Mouse (Mus musculus) fibroblast of lung, adult 2 months (primary cell): Measurements from ENCODE around the gene Vmn2r10.
"Not testable (repeated sequence)": the region's sequence is repeated elsewhere in the genome, so short reads cannot be mapped to it uniquely, and the experiment has no call there.

Experiments
- DNase-seq: peaks from one replicate; pipeline ENCODE4 v3.0.0-alpha.2; 2011; ENCODE audit warnings: low read depth

Gene Vmn2r10

GRCm38 (mm10) chr5:109006427-109006826 lies at the start of gene Vmn2r10:
TSS of gene Vmn2r10 (minus strand) at chr5:109006527.
- DNase-seq, result not testable (repeated sequence)

- DNase-seq, result no peak
Measured at GRCm38 (mm10) chr5:109055286-109055685, 49.0 kb upstream of the Vmn2r10 start.

- DNase-seq, result no peak
Measured at GRCm38 (mm10) chr5:109032591-109032990, 26.3 kb upstream of the Vmn2r10 start.

- DNase-seq, result no peak
Measured at GRCm38 (mm10) chr5:108988924-108989323, 17.4 kb downstream of the Vmn2r10 start.
